Mouse (Mus musculus): ENCODE measurements around the gene Noc3l. TPM values are rescaled to one million over a fixed set of nuclear protein-coding genes. Genes with fewer than 3 reads are reported as not detected.

The Noc3l gene
- total RNA-seq, 4 experiments from 2014 or later, result 6.2 to 8.0 (median 7.1) TPM

- DNase-seq (ENCODE audit: low spot score in 2 of 2), result peak; percentile 12 to 17
Measured at GRCm38 (mm10) chr19:38758685-38759472, 60.2 kb downstream of the Noc3l start.

- no peak for DNase-seq (ENCODE audit: low spot score in 2 of 2)
Measured at GRCm38 (mm10) chr19:38758056-38758455, 61.0 kb downstream of the Noc3l start.

GRCm38 (mm10) chr19:38757161-38757560, 61.9 kb downstream of the Noc3l start:
- no peak for DNase-seq (ENCODE audit: low spot score in 2 of 2)

- no peak for DNase-seq (ENCODE audit: low spot score in 2 of 2)
Measured at GRCm38 (mm10) chr19:38750192-38750591, 68.8 kb downstream of the Noc3l start.

- no peak for DNase-seq (ENCODE audit: low spot score in 2 of 2)
Measured at GRCm38 (mm10) chr19:38746492-38747014, 72.5 kb downstream of the Noc3l start.

- DNase-seq (ENCODE audit: low spot score in 2 of 2), result no peak
Measured at GRCm38 (mm10) chr19:38745810-38746491, 73.1 kb downstream of the Noc3l start.

- DNase-seq (ENCODE audit: low spot score in 2 of 2), result no peak
Measured at GRCm38 (mm10) chr19:38744546-38744945, 74.5 kb downstream of the Noc3l start.

Other genes starting within 250 kb of the Noc3l start
- 1 to 10 TPM; 2.7 to 4.0 (median 3.6) TPM for gene Tbc1d12, start 17.3 kb upstream of the Noc3l start, total RNA-seq (2022)
- gene Hells, start 111.7 kb upstream of the Noc3l start, total RNA-seq (2022), result under 1 TPM; 0.15 to 0.72 (median 0.23) TPM
- gene Cyp2c55, start 187.8 kb upstream of the Noc3l start, total RNA-seq (2022), result not detected
- gene Cyp2c65, start 241.8 kb upstream of the Noc3l start, total RNA-seq (2022), result not detected

All from gastrocnemius, adult 8-10 months (tissue).